Mouse (Mus musculus): ENCODE results near the gene Aph1a. TPM values are rescaled to one million over a fixed set of nuclear protein-coding genes. Genes with fewer than 3 reads are reported as not detected.
A peak's percentile ranks its signal among the peaks of the same experiment; 100 is the strongest.

The Aph1a gene
- polyA plus RNA-seq, 1 experiment from 2014 or later = 25.9 TPM

- Histone ChIP-seq H3K4me2 (peak overlapping the region; percentile 80), H3K36me3 (ENCODE audit: control insufficient read depth, insufficient read depth, low read length) (peaks cover 11% of the 10 kb centered on the region), H3K9ac (ENCODE audit: low read depth, low read length) (peak overlapping the region; percentile 91), H3K4me1 (ENCODE audit: control insufficient read depth, insufficient read depth, low read length) (peaks cover 11% of the 10 kb centered on the region), H3K9me3 (replicated peaks; ENCODE audit: control insufficient read depth, low read length) (no peaks in the 10 kb centered on the region), H3K27ac (ENCODE audit: low read depth, low read length) (peak overlapping the region; percentile 89), H3K27me3 (ENCODE audit: control insufficient read depth, insufficient read depth, low read length) (no peaks in the 10 kb centered on the region), H3K4me3 (ENCODE audit: low read depth, low read length) (peak overlapping the region; percentile 77)
- no peak for ATAC-seq (replicated peaks; ENCODE audit: insufficient number of reproducible peaks, low FRiP score, low TSS enrichment)
- WGBS (ENCODE audit: insufficient replicate concordance) = 68% methylated on average over 7 of the region's 7 CpGs
Measured at GRCm38 (mm10) chr3:95872048-95872447, 21.7 kb upstream of the Aph1a start.

- no peak for ATAC-seq (replicated peaks; ENCODE audit: insufficient number of reproducible peaks, low FRiP score, low TSS enrichment)
- Histone ChIP-seq H3K27me3 (ENCODE audit: control insufficient read depth, insufficient read depth, low read length) (no peaks in the 10 kb centered on the region), H3K27ac (ENCODE audit: low read depth, low read length) (no peak overlapping the region), H3K4me1 (ENCODE audit: control insufficient read depth, insufficient read depth, low read length) (peaks cover 6% of the 10 kb centered on the region; the same call in 1 of the 2 replicates), H3K4me3 (ENCODE audit: low read depth, low read length) (no peak overlapping the region), H3K4me2 (no peak overlapping the region), H3K9me3 (replicated peaks; ENCODE audit: control insufficient read depth, low read length) (no peaks in the 10 kb centered on the region), H3K9ac (ENCODE audit: low read depth, low read length) (no peak overlapping the region), H3K36me3 (ENCODE audit: control insufficient read depth, insufficient read depth, low read length) (no peaks in the 10 kb centered on the region)
- WGBS (ENCODE audit: insufficient replicate concordance) = 85% methylated on average over 4 of the region's 4 CpGs
Measured at GRCm38 (mm10) chr3:95879063-95879462, 14.7 kb upstream of the Aph1a start.

GRCm38 (mm10) chr3:95881979-95882815 lies 11.6 kb upstream of the Aph1a start, which contains the start of gene Ciart:
Ciart (minus strand) TSS chr3:95882251.
- under 1% methylated on average over 65 of the region's 66 CpGs for WGBS (ENCODE audit: insufficient replicate concordance)
- Histone ChIP-seq H3K4me2 (peak within 1 kb of the TSS; percentile 77), H3K27ac (ENCODE audit: low read depth, low read length) (peak within 1 kb of the TSS; percentile 41; the same call in 1 of the 2 replicates), H3K36me3 (ENCODE audit: control insufficient read depth, insufficient read depth, low read length) (no peaks in the 10 kb centered on the region), H3K27me3 (ENCODE audit: control insufficient read depth, insufficient read depth, low read length) (no peaks in the 10 kb centered on the region), H3K4me1 (ENCODE audit: control insufficient read depth, insufficient read depth, low read length) (peaks cover 6% of the 10 kb centered on the region; the same call in 1 of the 2 replicates), H3K4me3 (ENCODE audit: low read depth, low read length) (peak within 1 kb of the TSS; percentile 58), H3K9ac (ENCODE audit: low read depth, low read length) (peak within 1 kb of the TSS; percentile 65), H3K9me3 (replicated peaks; ENCODE audit: control insufficient read depth, low read length) (no peaks in the 10 kb centered on the region)
- peak; percentile 97 for ATAC-seq (replicated peaks; ENCODE audit: insufficient number of reproducible peaks, low FRiP score, low TSS enrichment)

- ATAC-seq (replicated peaks; ENCODE audit: insufficient number of reproducible peaks, low FRiP score, low TSS enrichment) = no peak
Measured at GRCm38 (mm10) chr3:95882816-95883425, 10.8 kb upstream of the Aph1a start.

GRCm38 (mm10) chr3:95884400-95884799 lies 9.4 kb upstream of the Aph1a start:
- Histone ChIP-seq H3K27ac (ENCODE audit: low read depth, low read length) (no peak overlapping the region), H3K4me2 (no peak overlapping the region), H3K4me1 (ENCODE audit: control insufficient read depth, insufficient read depth, low read length) (peaks cover 6% of the 10 kb centered on the region; the same call in 1 of the 2 replicates), H3K4me3 (ENCODE audit: low read depth, low read length) (no peak overlapping the region), H3K9ac (ENCODE audit: low read depth, low read length) (no peak overlapping the region), H3K9me3 (replicated peaks; ENCODE audit: control insufficient read depth, low read length) (no peaks in the 10 kb centered on the region), H3K27me3 (ENCODE audit: control insufficient read depth, insufficient read depth, low read length) (no peaks in the 10 kb centered on the region), H3K36me3 (ENCODE audit: control insufficient read depth, insufficient read depth, low read length) (no peaks in the 10 kb centered on the region)
- 79% methylated on average over 5 of the region's 5 CpGs for WGBS (ENCODE audit: insufficient replicate concordance)
- ATAC-seq (replicated peaks; ENCODE audit: insufficient number of reproducible peaks, low FRiP score, low TSS enrichment) = no peak

More at GRCm38 (mm10) chr3:95882816-95883425, 10.8 kb upstream of the Aph1a start:
- Histone ChIP-seq H3K4me2 (peak overlapping the region; percentile 77), H3K4me1 (ENCODE audit: control insufficient read depth, insufficient read depth, low read length) (peaks cover 6% of the 10 kb centered on the region; the same call in 1 of the 2 replicates), H3K9me3 (replicated peaks; ENCODE audit: control insufficient read depth, low read length) (no peaks in the 10 kb centered on the region), H3K27me3 (ENCODE audit: control insufficient read depth, insufficient read depth, low read length) (no peaks in the 10 kb centered on the region), H3K4me3 (ENCODE audit: low read depth, low read length) (peak overlapping the region; percentile 58), H3K36me3 (ENCODE audit: control insufficient read depth, insufficient read depth, low read length) (no peaks in the 10 kb centered on the region), H3K27ac (ENCODE audit: low read depth, low read length) (no peak overlapping the region), H3K9ac (ENCODE audit: low read depth, low read length) (peak overlapping the region; percentile 46; the same call in 1 of the 2 replicates)
- 2% methylated on average over 24 of the region's 24 CpGs for WGBS (ENCODE audit: insufficient replicate concordance)

- no peak for ATAC-seq (replicated peaks; ENCODE audit: insufficient number of reproducible peaks, low FRiP score, low TSS enrichment)
- no peak overlapping the region for H3K27ac ChIP-seq (ENCODE audit: low read depth, low read length)
- WGBS (ENCODE audit: insufficient replicate concordance) = 79% methylated on average over 4 of the region's 4 CpGs
- no peaks in the 10 kb centered on the region for H3K36me3 ChIP-seq (ENCODE audit: control insufficient read depth, insufficient read depth, low read length)
- peaks cover 11% of the 10 kb centered on the region for H3K4me1 ChIP-seq (ENCODE audit: control insufficient read depth, insufficient read depth, low read length)
- H3K27me3 ChIP-seq (ENCODE audit: control insufficient read depth, insufficient read depth, low read length) = no peaks in the 10 kb centered on the region
- no peak overlapping the region for H3K9ac ChIP-seq (ENCODE audit: low read depth, low read length)
- H3K4me2 ChIP-seq = no peak overlapping the region
- H3K9me3 ChIP-seq (replicated peaks; ENCODE audit: control insufficient read depth, low read length) = no peaks in the 10 kb centered on the region
- no peak overlapping the region for H3K4me3 ChIP-seq (ENCODE audit: low read depth, low read length)
Measured at GRCm38 (mm10) chr3:95887596-95887995, 6.2 kb upstream of the Aph1a start.

GRCm38 (mm10) chr3:95889664-95890063 lies 4.1 kb upstream of the Aph1a start:
- no peak overlapping the region for H3K4me2 ChIP-seq

GRCm38 (mm10) chr3:95891211-95892065 lies 2.3 kb upstream of the Aph1a start, which contains the start of gene BC028528:
BC028528 (minus strand) TSS chr3:95892005.
- Histone ChIP-seq H3K27ac (ENCODE audit: low read depth, low read length) (peak within 1 kb of the TSS; percentile 88), H3K4me3 (ENCODE audit: low read depth, low read length) (peak within 1 kb of the TSS; percentile 40), H3K36me3 (ENCODE audit: control insufficient read depth, insufficient read depth, low read length) (no peaks in the 10 kb centered on the region), H3K4me2 (peak within 1 kb of the TSS; percentile 66), H3K27me3 (ENCODE audit: control insufficient read depth, insufficient read depth, low read length) (no peaks in the 10 kb centered on the region), H3K9me3 (replicated peaks; ENCODE audit: control insufficient read depth, low read length) (no peaks in the 10 kb centered on the region), H3K9ac (ENCODE audit: low read depth, low read length) (peak within 1 kb of the TSS; percentile 71; the same call in 1 of the 2 replicates), H3K4me1 (ENCODE audit: control insufficient read depth, insufficient read depth, low read length) (peaks cover 14% of the 10 kb centered on the region)
- 22% methylated on average over 12 of the region's 12 CpGs for WGBS (ENCODE audit: insufficient replicate concordance)
- no peak for ATAC-seq (replicated peaks; ENCODE audit: insufficient number of reproducible peaks, low FRiP score, low TSS enrichment)

More at GRCm38 (mm10) chr3:95889664-95890063, 4.1 kb upstream of the Aph1a start:
- Histone ChIP-seq H3K9ac (ENCODE audit: low read depth, low read length) (no peak overlapping the region), H3K36me3 (ENCODE audit: control insufficient read depth, insufficient read depth, low read length) (no peaks in the 10 kb centered on the region), H3K4me3 (ENCODE audit: low read depth, low read length) (no peak overlapping the region), H3K27ac (ENCODE audit: low read depth, low read length) (no peak overlapping the region), H3K4me1 (ENCODE audit: control insufficient read depth, insufficient read depth, low read length) (peaks cover 12% of the 10 kb centered on the region), H3K9me3 (replicated peaks; ENCODE audit: control insufficient read depth, low read length) (no peaks in the 10 kb centered on the region), H3K27me3 (ENCODE audit: control insufficient read depth, insufficient read depth, low read length) (no peaks in the 10 kb centered on the region)
- 73% methylated on average over 3 of the region's 3 CpGs for WGBS (ENCODE audit: insufficient replicate concordance)
- no peak for ATAC-seq (replicated peaks; ENCODE audit: insufficient number of reproducible peaks, low FRiP score, low TSS enrichment)
